ENCODE assay signal across 22 mouse cellular contexts in genomic region chr11:18920651-18921050, GRCm38 (mm10).
"Had no signal": no experiment of that assay in that cellular context is flagged by ENCODE, and none has a peak within 500 bp of the region (broad histone marks: within the 10 kb centered on the region; RNA-seq: fewer than 3 reads in every experiment).

No protein-coding gene starts in this region.

- H3K4me1 ChIP-seq: limb, embryonic 15.5 days had no signal

- DNase-seq: kidney, postnatal 25 days; layer of hippocampus, postnatal 36 days; left cerebral cortex, postnatal 4 days; liver, postnatal 0 days; lung, embryonic 14.5 days; retina, postnatal 1 day; right cerebral cortex, postnatal 25 days; spleen, adult 18-20 months; thymus, adult 18-20 months; thymus, postnatal 4 days had no signal

- H3K27me3 ChIP-seq: midbrain, embryonic 12.5 days; neural tube, embryonic 13.5 days had no signal

- ATAC-seq: liver, postnatal 0 days; lung, postnatal 0 days; midbrain, embryonic 16.5 days had no signal

- H3K4me3 ChIP-seq: left cerebral cortex, adult 2 months; limb, embryonic 12.5 days; limb, embryonic 15.5 days; midbrain, embryonic 12.5 days; myocyte; neural tube, embryonic 13.5 days had no signal

- H3K9ac ChIP-seq: limb, embryonic 12.5 days; limb, embryonic 15.5 days; liver, embryonic 14.5 days; liver, postnatal 0 days; lung, embryonic 14.5 days; midbrain, embryonic 12.5 days; neural tube, embryonic 13.5 days had no signal

- H3K27ac ChIP-seq: kidney, postnatal 0 days; left cerebral cortex, adult 2 months; limb, embryonic 12.5 days; limb, embryonic 15.5 days; liver, embryonic 14.5 days; macrophage; midbrain, embryonic 12.5 days; neural tube, embryonic 13.5 days had no signal

- H3K36me3 ChIP-seq: limb, embryonic 12.5 days; limb, embryonic 15.5 days; midbrain, embryonic 12.5 days had no signal

- H3K9me3 ChIP-seq: limb, embryonic 12.5 days; limb, embryonic 15.5 days; midbrain, embryonic 12.5 days; neural tube, embryonic 13.5 days had no signal

- H3K4me2 ChIP-seq: limb, embryonic 12.5 days; limb, embryonic 15.5 days; liver, embryonic 11.5 days; lung, embryonic 14.5 days; midbrain, embryonic 12.5 days; neural tube, embryonic 13.5 days had no signal
